Mouse (Mus musculus): ENCODE measurements around the gene Gm4756.

DNA sequence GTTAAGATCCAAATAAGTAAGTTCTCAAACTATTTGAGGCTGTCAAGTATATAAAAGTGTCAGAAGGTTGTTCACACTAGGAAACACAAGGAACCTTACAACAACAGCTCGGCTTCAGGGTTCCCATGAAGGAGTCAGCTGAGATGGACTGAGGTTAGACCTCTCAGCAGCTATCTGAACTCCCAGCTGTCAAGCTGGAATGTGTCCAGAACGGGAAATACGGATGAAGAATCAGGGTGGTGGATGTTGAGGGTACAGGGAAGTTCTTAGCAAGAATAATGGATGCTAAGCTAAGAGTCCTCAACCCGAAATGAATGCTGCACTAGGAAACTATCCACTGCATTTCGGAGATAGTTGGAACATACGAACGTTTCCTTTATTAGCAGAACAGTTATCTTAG is 117.2 kb downstream of the Gm4756 start:
- no peak for TF ChIP-seq CTCF (IDR thresholded peaks at IDR 0.05; ENCODE audit: borderline replicate concordance, insufficient read depth, low read depth, low read length)
- no peak for TF ChIP-seq POLR2A (IDR thresholded peaks at IDR 0.05; ENCODE audit: borderline replicate concordance, insufficient read depth, low read length)

Measured in cerebellum, adult 2 months (tissue).